In the genomic region with DNA sequence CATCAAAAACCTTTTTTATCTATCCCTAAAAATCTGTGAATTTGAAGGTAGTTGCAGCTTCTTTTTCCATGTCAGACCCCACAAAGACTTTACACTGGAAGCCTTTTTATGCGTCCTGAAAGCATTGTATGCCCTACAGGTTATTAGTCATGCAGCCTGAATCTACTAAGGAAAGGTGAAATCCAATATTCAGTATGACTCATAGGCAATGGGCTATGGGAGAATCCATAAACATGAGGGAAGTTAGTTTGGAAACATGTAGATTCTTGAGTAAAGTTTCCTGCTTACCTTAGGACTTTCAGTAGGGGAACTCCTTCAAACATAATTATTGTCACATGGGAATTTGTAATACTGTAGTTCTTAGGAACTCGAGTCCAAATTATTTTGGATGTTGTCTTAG, we compare ENCODE assay signal across 16 mouse cellular contexts.
"Had no signal": no experiment of that assay in that cellular context is flagged by ENCODE, and none has a peak within 500 bp of the region (broad histone marks: within the 10 kb centered on the region; RNA-seq: fewer than 3 reads in every experiment).

No protein-coding gene starts in this region.

- DNase-seq: retina, postnatal 1 day; right cerebral cortex, adult 18-20 months; right cerebral cortex, postnatal 14 days; right cerebral cortex, postnatal 25 days; right cerebral cortex, postnatal 4 days; spleen, adult 18-20 months; thymus, adult 18-20 months; thymus, adult 2 months; thymus, postnatal 14 days; thymus, postnatal 25 days; thymus, postnatal 36 days; thymus, postnatal 4 days had no signal

- H3K27me3 ChIP-seq: neural tube, embryonic 12.5 days; neural tube, embryonic 13.5 days; neural tube, embryonic 15.5 days; stomach, embryonic 15.5 days had no signal
